Mouse (Mus musculus): ENCODE measurements at regions not wholly inside any gene's neighbourhood (a gene's known extent, or its start where the extent isn't known, plus 50 kb on each side); places are given as distances from the start of the nearest gene placed in this dataset.
"Not testable (repeated sequence)": the region's sequence is repeated elsewhere in the genome, so short reads cannot be mapped to it uniquely, and the experiment has no call there.

- Histone ChIP-seq H3K4me3 (ENCODE audit: low read depth, low read length) (no peak overlapping the region), H3K4me2 (no peak overlapping the region), H3K27ac (ENCODE audit: low read depth, low read length) (no peak overlapping the region), H3K9me3 (ENCODE audit: control insufficient read depth, low read length) (no peaks in the 10 kb centered on the region), H3K4me1 (replicated peaks; ENCODE audit: control insufficient read depth, insufficient read depth, low read length) (no peaks in the 10 kb centered on the region), H3K36me3 (ENCODE audit: control insufficient read depth, insufficient read depth, low read length) (no peaks in the 10 kb centered on the region), H3K27me3 (replicated peaks; ENCODE audit: control insufficient read depth, insufficient read depth, low read length) (no peaks in the 10 kb centered on the region), H3K9ac (ENCODE audit: low read depth, low read length) (no peak overlapping the region)
- DNase-seq (ENCODE audit: low spot score): no peak
- 84% methylated on average over 9 of the region's 9 CpGs for WGBS
- no peak for ATAC-seq (replicated peaks; ENCODE audit: low FRiP score)
Measured at GRCm38 (mm10) chr17:47249176-47249575, 119.5 kb upstream of the Mrps10 start.

GRCm38 (mm10) chr17:47248053-47248452, 120.6 kb upstream of the Mrps10 start:
- Histone ChIP-seq H3K9me3 (ENCODE audit: control insufficient read depth, low read length) (no peaks in the 10 kb centered on the region; the same call in 1 of the 2 replicates), H3K27me3 (replicated peaks; ENCODE audit: control insufficient read depth, insufficient read depth, low read length) (no peaks in the 10 kb centered on the region), H3K27ac (ENCODE audit: low read depth, low read length) (no peak overlapping the region), H3K36me3 (ENCODE audit: control insufficient read depth, insufficient read depth, low read length) (no peaks in the 10 kb centered on the region), H3K4me2 (no peak overlapping the region), H3K9ac (ENCODE audit: low read depth, low read length) (no peak overlapping the region), H3K4me1 (replicated peaks; ENCODE audit: control insufficient read depth, insufficient read depth, low read length) (no peaks in the 10 kb centered on the region), H3K4me3 (ENCODE audit: low read depth, low read length) (no peak overlapping the region)
- ATAC-seq (replicated peaks; ENCODE audit: low FRiP score) (no peak), DNase-seq (ENCODE audit: low spot score) (no peak)
- WGBS: 77% methylated on average over 3 of the region's 3 CpGs

- Histone ChIP-seq H3K4me1 (replicated peaks; ENCODE audit: control insufficient read depth, insufficient read depth, low read length) (no peaks in the 10 kb centered on the region), H3K36me3 (ENCODE audit: control insufficient read depth, insufficient read depth, low read length) (no peaks in the 10 kb centered on the region), H3K4me3 (ENCODE audit: low read depth, low read length) (no peak overlapping the region), H3K9ac (ENCODE audit: low read depth, low read length) (no peak overlapping the region), H3K27ac (ENCODE audit: low read depth, low read length) (no peak overlapping the region), H3K27me3 (replicated peaks; ENCODE audit: control insufficient read depth, insufficient read depth, low read length) (no peaks in the 10 kb centered on the region), H3K9me3 (ENCODE audit: control insufficient read depth, low read length) (no peaks in the 10 kb centered on the region; the same call in 1 of the 2 replicates), H3K4me2 (no peak overlapping the region)
- 78% methylated on average over 5 of the region's 5 CpGs for WGBS
- ATAC-seq (replicated peaks; ENCODE audit: low FRiP score) (no peak), DNase-seq (ENCODE audit: low spot score) (no peak)
Measured at GRCm38 (mm10) chr17:47247516-47247915, 121.2 kb upstream of the Mrps10 start.

- ATAC-seq (replicated peaks; ENCODE audit: low FRiP score): no peak
- H3K27ac ChIP-seq (ENCODE audit: low read depth, low read length): no peak overlapping the region
- WGBS: 85% methylated on average over 8 of the region's 8 CpGs
Measured at GRCm38 (mm10) chr17:47246605-47247004, 122.1 kb upstream of the Mrps10 start.

GRCm38 (mm10) chr17:47245635-47246034, 123.1 kb upstream of the Mrps10 start:
- Histone ChIP-seq H3K4me2 (no peak overlapping the region), H3K9ac (ENCODE audit: low read depth, low read length) (no peak overlapping the region), H3K27me3 (replicated peaks; ENCODE audit: control insufficient read depth, insufficient read depth, low read length) (no peaks in the 10 kb centered on the region), H3K4me1 (replicated peaks; ENCODE audit: control insufficient read depth, insufficient read depth, low read length) (no peaks in the 10 kb centered on the region), H3K4me3 (ENCODE audit: low read depth, low read length) (no peak overlapping the region), H3K36me3 (ENCODE audit: control insufficient read depth, insufficient read depth, low read length) (no peaks in the 10 kb centered on the region), H3K27ac (ENCODE audit: low read depth, low read length) (no peak overlapping the region), H3K9me3 (ENCODE audit: control insufficient read depth, low read length) (no peaks in the 10 kb centered on the region; the same call in 1 of the 2 replicates)
- ATAC-seq (replicated peaks; ENCODE audit: low FRiP score) (no peak), DNase-seq (ENCODE audit: low spot score) (no peak)
- WGBS: 90% methylated on average over 9 of the region's 9 CpGs

More at GRCm38 (mm10) chr17:47246605-47247004, 122.1 kb upstream of the Mrps10 start:
- no peaks in the 10 kb centered on the region for H3K4me1 ChIP-seq (replicated peaks; ENCODE audit: control insufficient read depth, insufficient read depth, low read length)
- H3K4me3 ChIP-seq (ENCODE audit: low read depth, low read length): no peak overlapping the region
- H3K4me2 ChIP-seq: no peak overlapping the region
- no peaks in the 10 kb centered on the region for H3K36me3 ChIP-seq (ENCODE audit: control insufficient read depth, insufficient read depth, low read length)
- H3K27me3 ChIP-seq (replicated peaks; ENCODE audit: control insufficient read depth, insufficient read depth, low read length): no peaks in the 10 kb centered on the region
- H3K9me3 ChIP-seq (ENCODE audit: control insufficient read depth, low read length): no peaks in the 10 kb centered on the region; the same call in 1 of the 2 replicates
- no peak for DNase-seq (ENCODE audit: low spot score)
- H3K9ac ChIP-seq (ENCODE audit: low read depth, low read length): no peak overlapping the region

GRCm38 (mm10) chr17:47239086-47239485, 129.6 kb upstream of the Mrps10 start:
- no peaks in the 10 kb centered on the region for H3K4me1 ChIP-seq (replicated peaks; ENCODE audit: control insufficient read depth, insufficient read depth, low read length)
- H3K4me3 ChIP-seq (ENCODE audit: low read depth, low read length): no peak overlapping the region
- no peaks in the 10 kb centered on the region; the same call in 1 of the 2 replicates for H3K9me3 ChIP-seq (ENCODE audit: control insufficient read depth, low read length)
- DNase-seq (ENCODE audit: low spot score) (no peak), ATAC-seq (replicated peaks; ENCODE audit: low FRiP score) (no peak)
- no peak overlapping the region for H3K9ac ChIP-seq (ENCODE audit: low read depth, low read length)
- no peak overlapping the region for H3K4me2 ChIP-seq
- 90% methylated on average over 4 of the region's 4 CpGs for WGBS
- peaks cover 2% of the 10 kb centered on the region; the same call in 1 of the 2 replicates for H3K36me3 ChIP-seq (ENCODE audit: control insufficient read depth, insufficient read depth, low read length)
- H3K27ac ChIP-seq (ENCODE audit: low read depth, low read length): no peak overlapping the region
- no peaks in the 10 kb centered on the region for H3K27me3 ChIP-seq (replicated peaks; ENCODE audit: control insufficient read depth, insufficient read depth, low read length)

- not testable (repeated sequence) for H3K4me2 ChIP-seq; H3K4me1 ChIP-seq (replicated peaks; ENCODE audit: control insufficient read depth, insufficient read depth, low read length); H3K27me3 ChIP-seq (replicated peaks; ENCODE audit: control insufficient read depth, insufficient read depth, low read length); H3K27ac ChIP-seq (ENCODE audit: low read depth, low read length); ATAC-seq (replicated peaks; ENCODE audit: low FRiP score); H3K4me3 ChIP-seq (ENCODE audit: low read depth, low read length); H3K9ac ChIP-seq (ENCODE audit: low read depth, low read length); H3K36me3 ChIP-seq (ENCODE audit: control insufficient read depth, insufficient read depth, low read length); DNase-seq (ENCODE audit: low spot score); H3K9me3 ChIP-seq (ENCODE audit: control insufficient read depth, low read length)
- 95% methylated on average over 3 of the region's 3 CpGs for WGBS
Measured at GRCm38 (mm10) chr17:47237881-47238280, 130.8 kb upstream of the Mrps10 start.

GRCm38 (mm10) chr17:47234343-47234742, 134.3 kb upstream of the Mrps10 start:
- Histone ChIP-seq H3K36me3 (ENCODE audit: control insufficient read depth, insufficient read depth, low read length) (peaks cover 9% of the 10 kb centered on the region), H3K27me3 (replicated peaks; ENCODE audit: control insufficient read depth, insufficient read depth, low read length) (no peaks in the 10 kb centered on the region), H3K27ac (ENCODE audit: low read depth, low read length) (no peak overlapping the region), H3K4me1 (replicated peaks; ENCODE audit: control insufficient read depth, insufficient read depth, low read length) (no peaks in the 10 kb centered on the region), H3K4me2 (no peak overlapping the region), H3K9me3 (ENCODE audit: control insufficient read depth, low read length) (no peaks in the 10 kb centered on the region), H3K4me3 (ENCODE audit: low read depth, low read length) (no peak overlapping the region), H3K9ac (ENCODE audit: low read depth, low read length) (no peak overlapping the region)
- DNase-seq (ENCODE audit: low spot score) (no peak), ATAC-seq (replicated peaks; ENCODE audit: low FRiP score) (no peak)
- WGBS: 87% methylated on average over 11 of the region's 11 CpGs

- Histone ChIP-seq H3K4me2 (no peak overlapping the region), H3K4me3 (ENCODE audit: low read depth, low read length) (no peak overlapping the region), H3K9ac (ENCODE audit: low read depth, low read length) (no peak overlapping the region), H3K9me3 (ENCODE audit: control insufficient read depth, low read length) (no peaks in the 10 kb centered on the region), H3K27me3 (replicated peaks; ENCODE audit: control insufficient read depth, insufficient read depth, low read length) (no peaks in the 10 kb centered on the region), H3K27ac (ENCODE audit: low read depth, low read length) (no peak overlapping the region), H3K4me1 (replicated peaks; ENCODE audit: control insufficient read depth, insufficient read depth, low read length) (no peaks in the 10 kb centered on the region), H3K36me3 (ENCODE audit: control insufficient read depth, insufficient read depth, low read length) (peaks cover 9% of the 10 kb centered on the region)
- ATAC-seq (replicated peaks; ENCODE audit: low FRiP score) (no peak), DNase-seq (ENCODE audit: low spot score) (no peak)
- WGBS: 70% methylated on average over 8 of the region's 8 CpGs
Measured at GRCm38 (mm10) chr17:47233003-47233678, 135.5 kb upstream of the Mrps10 start.

All from liver, embryonic 11.5 days (tissue).